Mouse (Mus musculus) macrophage (primary cell): Measurements from ENCODE around the gene Gm10638. TPM values are rescaled to one million over a fixed set of nuclear protein-coding genes. Genes with fewer than 3 reads are reported as not detected.

Source experiments
- H3K27ac ChIP-seq: fragments of 350-480 bp; formaldehyde crosslinking; 2 replicates; pipeline ENCODE4 v1.9.0; 2021
- H3K36me3 ChIP-seq: fragments of 350-480 bp; formaldehyde crosslinking; 2 replicates; pipeline ENCODE4 v1.9.0; 2021; ENCODE audit errors: inconsistent target
- H3K4me3 ChIP-seq: fragments of 350-480 bp; formaldehyde crosslinking; 2 replicates; pipeline ENCODE4 v1.9.0; 2021; ENCODE audit errors: inconsistent target
- H3K79me2 ChIP-seq: fragments of 350-480 bp; formaldehyde crosslinking; 2 replicates; pipeline ENCODE4 v1.9.0; 2021; ENCODE audit errors: inconsistent target
- WGBS: methylation state at CpG from one replicate; pipeline ENCODE4 v1.1.7; 2026; ENCODE audit warnings: inconsistent platforms; ENCODE audit not compliant: missing documents; 5-methylcytosine and 5-hydroxymethylcytosine counted together
- polyA plus RNA-seq: library from polyadenylated mRNA; stranded (reverse); fragments of 250-400 nt; gene quantifications from 3 replicates; pipeline ENCODE4 v1.2.4, GENCODE M21; 2018; ENCODE audit warnings: inconsistent platforms

Gene Gm10638
- polyA plus RNA-seq, 1 experiment from 2014 or later: not detected

- 94% methylated on average over 2 of the region's 2 CpGs for WGBS
Measured at GRCm38 (mm10) chr8:86749842-86750241, 4.3 kb downstream of the Gm10638 start.

GRCm38 (mm10) chr8:86756948-86757733, 11.6 kb downstream of the Gm10638 start:
- H3K36me3 ChIP-seq: no peaks in the 10 kb centered on the region
- WGBS: 39% methylated on average over 22 of the region's 23 CpGs
- H3K27ac ChIP-seq: peak overlapping the region; percentile 60
- H3K4me3 ChIP-seq: peak overlapping the region; percentile 11; the same call in 1 of the 2 replicates
- H3K79me2 ChIP-seq: no peaks in the 10 kb centered on the region

More at GRCm38 (mm10) chr8:86749842-86750241, 4.3 kb downstream of the Gm10638 start:
- no peaks in the 10 kb centered on the region for H3K36me3 ChIP-seq
- peaks cover 4% of the 10 kb centered on the region for H3K79me2 ChIP-seq
- no peak overlapping the region for H3K4me3 ChIP-seq
- no peak overlapping the region for H3K27ac ChIP-seq

- Histone ChIP-seq H3K79me2 (no peaks in the 10 kb centered on the region), H3K4me3 (no peak overlapping the region), H3K36me3 (no peaks in the 10 kb centered on the region), H3K27ac (no peak overlapping the region)
- WGBS: 84% methylated on average over 3 of the region's 3 CpGs
Measured at GRCm38 (mm10) chr8:86758651-86759050, 13.2 kb downstream of the Gm10638 start.

DNA sequence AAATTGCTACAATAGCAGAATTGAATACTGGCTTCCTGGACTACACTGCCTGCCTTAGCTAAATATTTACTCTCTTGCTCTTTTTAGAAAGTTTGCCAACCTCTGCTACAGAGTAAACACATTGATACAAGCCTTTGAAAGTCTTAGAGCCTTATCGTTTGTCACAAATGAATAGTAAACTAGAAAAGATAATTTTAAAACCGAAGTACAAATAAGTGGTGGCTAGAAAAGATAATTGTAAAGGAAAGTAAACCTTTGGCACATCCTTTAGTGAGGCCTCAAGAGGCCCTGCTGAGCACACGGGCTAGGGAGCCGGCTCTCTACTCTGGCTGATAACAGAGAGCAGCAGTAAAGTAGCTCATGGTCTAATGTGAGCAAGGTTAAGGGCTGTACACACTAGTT, 13.6 kb downstream of the Gm10638 start:
- no peaks in the 10 kb centered on the region for H3K36me3 ChIP-seq
- H3K4me3 ChIP-seq: no peak overlapping the region
- H3K27ac ChIP-seq: no peak overlapping the region
- WGBS: 92% methylated on average over 4 of the region's 4 CpGs
- no peaks in the 10 kb centered on the region for H3K79me2 ChIP-seq

GRCm38 (mm10) chr8:86760746-86761145, 15.2 kb downstream of the Gm10638 start:
- WGBS: 89% methylated on average over 6 of the region's 6 CpGs

GRCm38 (mm10) chr8:86762806-86763205, 17.3 kb downstream of the Gm10638 start:
- no peaks in the 10 kb centered on the region for H3K36me3 ChIP-seq
- H3K27ac ChIP-seq: no peak overlapping the region
- H3K79me2 ChIP-seq: no peaks in the 10 kb centered on the region
- H3K4me3 ChIP-seq: no peak overlapping the region
- 99% methylated on average over 5 of the region's 5 CpGs for WGBS

More at GRCm38 (mm10) chr8:86760746-86761145, 15.2 kb downstream of the Gm10638 start:
- Histone ChIP-seq H3K4me3 (no peak overlapping the region), H3K79me2 (no peaks in the 10 kb centered on the region), H3K27ac (no peak overlapping the region), H3K36me3 (no peaks in the 10 kb centered on the region)

GRCm38 (mm10) chr8:86765155-86765554, 19.7 kb downstream of the Gm10638 start:
- WGBS: 29% methylated on average over 5 of the region's 10 CpGs
- no peak overlapping the region for H3K4me3 ChIP-seq
- H3K36me3 ChIP-seq: no peaks in the 10 kb centered on the region
- no peak overlapping the region for H3K27ac ChIP-seq
- H3K79me2 ChIP-seq: no peaks in the 10 kb centered on the region

GRCm38 (mm10) chr8:86765669-86766068, 20.2 kb downstream of the Gm10638 start:
- 95% methylated on average over 8 of the region's 8 CpGs for WGBS
- no peak overlapping the region for H3K27ac ChIP-seq
- H3K79me2 ChIP-seq: no peaks in the 10 kb centered on the region
- H3K4me3 ChIP-seq: no peak overlapping the region
- no peaks in the 10 kb centered on the region for H3K36me3 ChIP-seq

DNA sequence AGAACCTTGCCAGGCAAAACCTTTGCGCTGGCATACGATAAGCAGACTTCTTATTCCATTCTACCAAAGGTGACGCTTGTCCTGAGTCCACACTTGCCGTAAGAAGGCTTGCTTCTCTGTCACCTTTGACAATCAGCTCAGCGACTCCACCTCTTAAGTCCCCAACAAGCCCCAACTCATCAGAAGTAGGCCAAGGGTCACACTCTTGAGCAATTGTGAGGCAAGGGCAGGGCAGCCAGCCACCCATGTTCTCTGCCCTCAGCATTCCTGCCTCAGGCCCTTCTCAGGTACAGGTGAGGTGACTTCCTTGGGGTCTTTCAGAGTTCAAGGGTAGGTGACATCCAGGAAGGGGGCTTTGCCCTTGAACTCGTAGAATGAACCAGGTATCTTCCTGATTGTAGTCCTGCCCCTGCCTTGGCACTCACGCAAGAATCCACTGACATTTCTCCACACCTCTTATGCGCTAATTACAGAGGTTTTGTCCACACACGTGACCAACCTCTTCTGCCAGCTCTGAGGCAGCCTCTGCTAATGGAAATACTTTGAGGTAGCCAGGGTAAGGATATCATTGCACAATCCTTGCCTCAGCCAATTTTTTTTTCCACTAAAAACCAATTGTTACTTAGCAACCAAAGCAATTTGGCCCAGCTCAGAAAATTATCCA, 21.2 kb downstream of the Gm10638 start:
- Histone ChIP-seq H3K4me3 (no peak overlapping the region), H3K36me3 (no peaks in the 10 kb centered on the region), H3K79me2 (no peaks in the 10 kb centered on the region), H3K27ac (no peak overlapping the region)
- WGBS: 90% methylated on average over 9 of the region's 9 CpGs

- Histone ChIP-seq H3K4me3 (no peak overlapping the region), H3K27ac (peak overlapping the region; percentile 64), H3K79me2 (no peaks in the 10 kb centered on the region), H3K36me3 (no peaks in the 10 kb centered on the region)
- 68% methylated on average over 5 of the region's 5 CpGs for WGBS
Measured at GRCm38 (mm10) chr8:86768499-86768898, 23.0 kb downstream of the Gm10638 start.

DNA sequence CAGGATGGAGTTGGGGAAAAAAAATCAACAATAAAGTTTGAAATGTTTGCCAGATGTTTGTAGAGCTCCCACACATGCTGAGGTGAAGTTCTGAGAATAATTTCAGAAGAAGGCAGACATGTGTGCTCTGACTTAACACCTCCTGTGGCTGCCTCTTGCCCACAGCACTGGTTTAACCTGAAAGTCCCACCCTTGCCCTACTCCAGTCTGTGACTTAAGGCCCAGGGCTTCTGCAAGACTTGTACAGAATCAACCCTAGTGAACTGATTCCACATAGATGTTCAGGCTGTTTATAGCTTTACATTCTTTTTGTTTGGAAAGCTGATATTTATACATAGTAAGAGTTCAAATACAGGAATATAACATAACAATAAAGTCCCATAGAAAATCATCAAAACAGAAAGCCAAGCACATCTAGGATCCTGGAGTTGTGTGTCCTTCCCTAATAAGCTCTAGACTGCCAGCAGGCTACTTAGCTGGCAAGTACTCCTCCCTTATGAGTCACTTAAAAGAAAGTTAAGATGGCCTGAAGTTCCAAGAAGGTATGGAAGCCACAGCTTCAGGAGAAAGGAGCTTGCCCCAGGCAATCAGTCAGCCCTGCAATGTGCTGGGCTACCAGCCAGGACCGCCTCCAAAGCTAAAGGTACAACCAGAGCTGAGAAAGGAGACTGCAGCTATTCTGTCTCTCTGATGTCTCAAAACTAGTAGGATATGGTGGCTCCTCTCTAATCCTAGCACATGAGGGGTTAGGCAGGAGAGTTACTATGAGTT, 24.6 kb downstream of the Gm10638 start:
- Histone ChIP-seq H3K27ac (no peak overlapping the region), H3K79me2 (no peaks in the 10 kb centered on the region), H3K36me3 (no peaks in the 10 kb centered on the region), H3K4me3 (no peak overlapping the region)
- 100% methylated on average over 1 of the region's 1 CpGs for WGBS

- H3K4me3 ChIP-seq: no peak overlapping the region
- WGBS: 74% methylated on average over 8 of the region's 8 CpGs
- no peak overlapping the region for H3K27ac ChIP-seq
- no peaks in the 10 kb centered on the region for H3K36me3 ChIP-seq
- H3K79me2 ChIP-seq: no peaks in the 10 kb centered on the region
Measured at GRCm38 (mm10) chr8:86779207-86779606, 33.7 kb downstream of the Gm10638 start.

DNA sequence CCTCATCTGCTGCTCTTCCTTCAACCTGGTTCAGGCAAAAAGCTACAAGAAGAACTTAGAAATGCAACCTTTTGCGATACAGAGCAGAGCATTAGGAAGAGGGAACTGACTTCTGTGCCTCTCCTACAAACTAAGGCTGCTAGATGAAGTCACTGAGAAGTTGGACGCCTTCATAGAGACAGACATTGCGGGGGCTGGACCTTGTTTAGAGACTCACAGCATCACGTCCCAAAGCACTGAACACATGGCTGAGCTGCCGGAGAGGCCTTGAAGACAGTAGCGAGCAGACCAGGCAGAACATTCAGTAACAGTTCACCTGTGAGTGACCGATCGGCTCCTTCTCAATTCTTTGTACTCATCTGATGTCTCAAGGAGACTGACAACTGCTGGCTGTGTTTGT, 35.6 kb downstream of the Gm10638 start:
- WGBS: 95% methylated on average over 8 of the region's 8 CpGs
- Histone ChIP-seq H3K4me3 (no peak overlapping the region), H3K79me2 (no peaks in the 10 kb centered on the region), H3K36me3 (no peaks in the 10 kb centered on the region), H3K27ac (no peak overlapping the region)

GRCm38 (mm10) chr8:86786498-86786897, 41.0 kb downstream of the Gm10638 start:
- WGBS: 61% methylated on average over 5 of the region's 5 CpGs
- Histone ChIP-seq H3K4me3 (no peak overlapping the region), H3K79me2 (no peaks in the 10 kb centered on the region), H3K36me3 (no peaks in the 10 kb centered on the region), H3K27ac (peak overlapping the region; percentile 33; the same call in 1 of the 2 replicates)
